Mouse (Mus musculus) kidney, adult 9 months (tissue): ENCODE data around the gene Nmbr.

Experiments
- DNase-seq: peaks from one replicate; pipeline ENCODE4 v3.0.0; 2022

Gene Nmbr

DNA sequence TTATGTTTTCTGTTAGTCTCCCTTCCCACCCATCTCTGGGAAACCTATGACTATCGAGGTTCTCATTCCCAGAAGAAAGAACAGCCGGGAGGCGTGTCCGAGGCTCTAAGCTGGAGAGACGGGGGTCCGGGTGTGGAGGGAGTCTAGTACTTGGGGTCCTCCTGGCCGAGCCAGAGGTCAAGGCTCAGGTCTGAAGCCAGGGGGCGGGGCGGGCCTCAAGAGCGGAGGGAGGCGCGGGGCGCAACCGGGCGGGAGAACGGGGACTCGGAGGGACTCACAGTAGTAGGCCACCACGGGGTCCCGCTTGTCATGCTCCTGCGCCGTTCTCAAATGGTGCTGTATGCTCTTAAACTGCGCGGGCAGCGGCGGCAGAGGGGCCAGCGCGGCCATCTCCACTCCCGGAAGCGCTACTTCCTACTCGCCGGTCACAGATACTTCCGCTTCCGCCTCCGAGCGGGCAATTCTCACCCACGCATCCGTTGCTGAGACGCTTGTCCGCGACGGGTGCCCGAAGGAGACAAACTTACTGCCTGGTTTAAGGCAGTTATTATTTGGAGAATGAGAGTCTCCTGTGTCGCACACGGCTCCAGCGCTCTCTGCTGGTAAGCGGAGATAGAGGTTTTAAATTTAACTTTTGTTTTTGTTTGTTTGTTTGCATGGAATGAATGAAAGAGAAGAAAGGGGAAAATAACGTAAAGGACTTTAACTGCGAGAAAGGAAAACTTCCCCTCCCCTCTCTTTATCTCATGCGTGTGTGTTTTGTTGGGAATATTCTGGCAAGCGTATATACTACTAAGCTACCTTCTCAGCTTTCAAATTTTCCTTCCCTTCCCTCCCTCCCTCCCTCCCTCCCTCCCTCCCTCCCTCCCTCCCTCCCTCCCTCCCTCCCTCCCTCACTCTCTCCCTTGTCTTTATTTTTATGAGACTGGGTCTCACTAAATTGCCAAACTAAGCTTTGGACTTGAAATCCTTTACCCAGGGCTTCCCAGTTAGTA lies at the start of gene Nmbr, which contains the start of gene Vta1:
Gene Nmbr (plus strand): TSS at position 520 of the 995 bp plus-strand sequence.
Gene Vta1 (minus strand): TSS at position 489 of the 995 bp plus-strand sequence.
- peak; percentile 99 for DNase-seq

DNA sequence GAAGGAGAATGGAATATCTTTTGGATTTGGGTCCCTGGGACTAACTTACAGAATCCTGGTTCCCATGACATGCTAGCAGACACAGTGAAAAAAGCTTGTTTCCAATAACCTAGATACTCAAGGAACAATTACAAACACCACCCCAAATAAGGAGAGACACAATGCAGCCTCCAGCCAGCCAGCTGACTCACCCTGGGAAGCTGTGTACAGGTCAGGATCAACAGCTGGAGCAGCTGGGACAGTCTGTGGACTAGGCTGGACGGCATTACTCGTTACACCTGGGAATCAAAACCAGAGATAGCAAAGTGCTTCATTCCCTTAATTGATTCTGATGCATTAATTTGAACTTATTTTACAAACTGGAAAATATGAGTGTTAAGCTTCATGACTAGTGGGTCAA lies 44.5 kb upstream of the Nmbr start:
- DNase-seq, result no peak

- no peak for DNase-seq
Observed at GRCm38 (mm10) chr10:14666147-14666546, 39.2 kb upstream of the Nmbr start.

DNA sequence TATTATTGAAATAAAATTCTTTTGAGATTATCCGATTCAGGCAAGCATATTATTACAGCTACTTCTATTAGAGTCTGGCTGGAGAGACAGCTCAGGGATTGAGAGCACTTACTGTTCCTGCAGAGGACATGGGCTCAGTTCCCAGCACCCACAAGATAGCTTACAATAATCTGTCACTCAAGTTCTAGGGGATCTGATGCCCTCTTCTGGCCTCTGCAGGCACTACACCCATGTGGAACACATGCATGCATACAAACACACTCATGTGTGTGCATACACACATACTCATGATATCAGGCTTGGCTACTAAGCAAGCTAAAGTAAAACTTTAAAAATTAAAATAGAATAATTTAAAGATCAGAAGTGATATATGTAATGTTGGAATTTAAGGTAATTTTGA lies 19.7 kb upstream of the Nmbr start:
- DNase-seq, result no peak

GRCm38 (mm10) chr10:14688785-14689442 lies 16.5 kb upstream of the Nmbr start:
- no peak for DNase-seq

DNA sequence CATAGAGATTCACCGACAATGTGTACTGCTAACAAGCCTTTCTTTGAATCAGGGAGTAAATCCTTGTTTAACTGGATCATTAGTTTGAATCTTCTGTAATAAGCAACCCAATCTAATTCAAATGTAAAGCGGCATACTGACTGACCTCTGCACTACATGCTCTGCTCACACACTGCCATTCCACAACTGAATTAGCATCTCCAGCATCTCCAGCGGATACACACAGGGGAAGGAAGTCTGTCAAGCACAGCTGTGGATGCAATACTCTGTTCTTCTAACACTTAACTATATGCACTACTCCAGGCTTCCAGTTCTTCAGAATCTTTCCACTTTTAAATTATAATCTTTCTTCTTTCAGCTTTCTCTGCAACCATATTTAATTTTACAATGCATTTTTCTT lies 15.0 kb upstream of the Nmbr start:
- no peak for DNase-seq

DNA sequence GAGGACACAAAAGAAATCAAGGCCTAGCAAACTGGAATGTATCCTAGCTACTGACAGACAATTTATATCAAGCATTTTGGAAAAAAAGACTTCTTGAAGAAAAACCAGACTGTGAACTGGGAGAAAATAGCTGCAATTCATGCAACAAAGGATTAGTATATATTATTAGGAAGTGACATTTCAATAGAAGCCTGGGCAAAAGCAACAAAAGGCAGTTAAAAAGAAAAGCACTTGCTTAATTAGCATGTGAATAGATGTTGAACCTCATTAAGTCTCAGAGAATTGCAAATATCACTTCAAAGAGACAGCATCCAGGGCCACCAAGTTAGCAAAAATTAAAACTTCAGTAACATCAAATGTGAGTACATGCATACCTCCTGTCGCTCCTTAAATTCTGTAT lies 2.2 kb upstream of the Nmbr start:
- no peak for DNase-seq

GRCm38 (mm10) chr10:14703830-14704420 lies 1.5 kb upstream of the Nmbr start:
- DNase-seq, result no peak

GRCm38 (mm10) chr10:14718114-14718513 lies 12.7 kb downstream of the Nmbr start, which contains the start of gene Gje1:
Gene Gje1 (minus strand): TSS chr10:14718214.
- no peak for DNase-seq

GRCm38 (mm10) chr10:14725671-14726070 lies 20.3 kb downstream of the Nmbr start:
- DNase-seq, result no peak

- peak; percentile 44 for DNase-seq
Observed at GRCm38 (mm10) chr10:14734285-14734684, 28.9 kb downstream of the Nmbr start.

DNA sequence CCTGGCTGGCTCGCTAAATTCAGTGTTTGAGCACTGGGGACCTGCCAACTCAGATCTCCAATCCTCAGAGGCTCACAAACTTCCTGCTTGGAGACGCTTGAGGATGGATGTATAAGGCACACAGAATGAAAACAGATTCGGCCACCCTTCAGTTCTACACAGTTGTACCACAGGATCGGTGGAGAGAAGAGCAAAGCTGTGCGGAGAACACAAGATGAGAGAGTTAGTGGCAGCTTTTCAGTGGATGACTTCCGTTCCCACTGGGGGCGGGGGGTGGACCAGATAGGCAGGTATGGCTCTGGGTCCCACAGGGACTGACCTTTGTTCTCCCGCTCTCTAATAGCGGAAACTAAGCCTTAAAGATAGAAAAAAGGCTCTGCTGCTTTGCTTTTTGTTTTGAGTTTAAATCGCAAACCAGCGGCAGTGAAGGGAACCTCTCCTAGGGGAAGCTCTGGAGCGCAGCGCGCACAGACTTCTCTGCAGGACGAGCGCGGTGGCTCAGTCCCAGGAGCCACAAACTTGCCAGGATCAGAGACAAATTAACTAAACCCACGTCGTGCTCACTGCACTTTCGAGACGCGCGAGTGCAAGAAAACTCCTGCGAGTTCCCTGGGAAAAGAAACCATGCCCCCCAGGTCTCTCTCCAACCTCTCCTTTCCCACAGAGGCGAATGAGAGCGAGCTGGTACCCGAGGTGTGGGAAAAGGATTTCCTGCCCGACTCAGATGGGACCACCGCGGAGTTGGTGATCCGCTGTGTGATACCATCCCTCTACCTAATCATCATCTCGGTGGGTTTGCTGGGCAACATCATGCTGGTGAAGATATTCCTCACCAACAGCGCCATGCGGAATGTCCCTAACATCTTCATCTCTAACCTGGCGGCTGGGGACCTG lies 54.5 kb downstream of the Nmbr start:
- no peak for DNase-seq

DNA sequence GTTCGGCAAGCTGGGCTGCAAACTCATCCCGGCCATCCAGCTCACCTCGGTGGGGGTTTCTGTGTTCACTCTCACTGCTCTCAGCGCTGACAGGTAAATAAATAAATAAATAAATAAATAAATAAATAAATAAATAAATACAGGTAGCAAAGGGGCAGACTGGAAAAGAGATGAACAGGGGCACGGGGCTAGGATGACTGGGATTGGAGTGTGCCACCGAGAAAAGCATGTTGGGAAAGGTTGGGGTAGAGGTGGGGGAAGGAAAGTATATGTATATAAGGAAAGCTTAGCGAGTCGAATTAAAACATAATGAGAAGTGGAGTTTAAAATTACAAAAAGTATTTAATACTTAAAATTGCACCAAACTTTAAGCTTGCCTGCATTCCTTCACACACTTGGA lies 55.2 kb downstream of the Nmbr start:
- DNase-seq, result no peak

GRCm38 (mm10) chr10:14770227-14770910 lies 65.0 kb downstream of the Nmbr start:
- DNase-seq, result no peak

DNA sequence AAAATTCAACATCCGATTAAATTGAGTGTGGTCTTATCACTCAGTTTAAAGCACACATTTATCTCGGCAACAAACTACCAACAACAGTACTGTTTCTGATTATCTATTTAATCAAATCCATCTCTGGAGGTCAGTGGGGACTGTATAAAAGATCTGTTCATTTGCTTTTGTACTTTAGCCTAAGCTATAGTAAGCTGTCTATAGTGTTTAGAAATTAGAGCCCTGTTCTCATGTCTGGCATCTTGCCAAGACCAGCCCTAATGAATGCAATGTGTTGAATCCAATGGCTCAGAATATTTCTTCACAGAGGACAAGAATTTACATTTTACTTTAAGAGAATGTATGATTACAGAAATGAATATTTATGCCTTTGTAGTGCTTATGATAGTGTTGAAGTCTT lies 69.1 kb downstream of the Nmbr start:
- no peak for DNase-seq

- no peak for DNase-seq
Observed at GRCm38 (mm10) chr10:14789969-14790368, 84.6 kb downstream of the Nmbr start.

DNA sequence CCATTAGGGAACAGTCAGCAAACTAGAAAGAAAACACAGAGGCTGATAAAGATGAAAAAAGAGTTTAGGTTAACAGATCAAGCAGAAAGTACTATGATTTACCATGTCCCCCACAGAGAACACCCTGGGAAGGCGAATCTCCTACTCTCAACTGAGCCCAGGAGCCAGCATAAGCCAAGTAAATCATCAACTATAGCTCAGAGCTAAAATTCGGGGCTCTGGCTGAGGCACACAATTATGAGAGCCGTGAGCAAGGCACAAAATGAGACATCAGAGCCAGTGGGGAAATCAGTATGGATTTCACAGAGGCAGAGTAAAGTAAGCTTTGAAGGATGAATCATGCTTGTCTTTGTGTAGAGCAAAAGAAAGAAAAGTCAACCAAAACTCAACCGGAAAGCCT lies 111.6 kb downstream of the Nmbr start:
- no peak for DNase-seq
